Mouse (Mus musculus) left cerebral cortex, postnatal 36 days (tissue): Measurements from ENCODE around the gene Armc2. TPM values are rescaled to one million over a fixed set of nuclear protein-coding genes. Genes with fewer than 3 reads are reported as not detected.

Experiments
- DNase-seq, 2 experiments: peaks; one replicate each; pipeline ENCODE4 v3.0.0; 2021 to 2022; ENCODE audit warnings: low spot score in 2 of 2, mixed read lengths in 1 of 2
- intact Hi-C: fragments of 180-260 bp; cut with DNase I; formaldehyde crosslinking; loops from one replicate; pipeline ENCODE4 v1.15.1; 2025
- total RNA-seq, 2 experiments: library from RNA; stranded (reverse); gene quantifications; 2 replicates each; pipeline ENCODE4 v1.2.3; 2021

Armc2 gene
- total RNA-seq, 2 experiments from 2014 or later, result 12.8 to 14.7 TPM

- intact Hi-C loops, result no loop called here
- DNase-seq, result no peak
Measured at GRCm38 (mm10) chr10:41883741-41884575, 134.3 kb downstream of the Armc2 start.

GRCm38 (mm10) chr10:41881438-41881837, 136.8 kb downstream of the Armc2 start:
- intact Hi-C loops, result no loop called here
- DNase-seq, result no peak

- DNase-seq, result no peak
- intact Hi-C loops, result no loop called here
Measured at GRCm38 (mm10) chr10:41880777-41881176, 137.5 kb downstream of the Armc2 start.

GRCm38 (mm10) chr10:41880206-41880605, 138.0 kb downstream of the Armc2 start:
- intact Hi-C loops, result no loop called here
- no peak for DNase-seq

- intact Hi-C loops, result no loop called here
- DNase-seq, result no peak
Measured at GRCm38 (mm10) chr10:41879675-41880074, 138.6 kb downstream of the Armc2 start.

GRCm38 (mm10) chr10:41878344-41878743, 139.9 kb downstream of the Armc2 start:
- no peak for DNase-seq
- intact Hi-C loops, result no loop called here

GRCm38 (mm10) chr10:41875624-41876023, 142.6 kb downstream of the Armc2 start:
- DNase-seq, result no peak
- intact Hi-C loops, result no loop called here

GRCm38 (mm10) chr10:41871564-41871963, 146.7 kb downstream of the Armc2 start:
- intact Hi-C loops, result no loop called here
- DNase-seq, result no peak

- no peak for DNase-seq
- intact Hi-C loops, result no loop called here
Measured at GRCm38 (mm10) chr10:41870101-41870500, 148.1 kb downstream of the Armc2 start.

- no peak for DNase-seq
- intact Hi-C loops, result no loop called here
Measured at GRCm38 (mm10) chr10:41867956-41868355, 150.3 kb downstream of the Armc2 start.

- intact Hi-C loops, result no loop called here
- no peak for DNase-seq
Measured at GRCm38 (mm10) chr10:41866838-41867154, 151.4 kb downstream of the Armc2 start.

GRCm38 (mm10) chr10:41866069-41866837, 152.0 kb downstream of the Armc2 start:
- no peak for DNase-seq
- intact Hi-C loops, result no loop called here

Other genes starting within 250 kb of the Armc2 start
- 1 to 10 TPM; 7.0 to 7.4 TPM for gene Cep57l1, start 208.6 kb downstream of the Armc2 start, total RNA-seq
- 10 to 100 TPM; 49.6 to 52.7 TPM for gene Sesn1, start 208.5 kb downstream of the Armc2 start, total RNA-seq